Comparison of ENCODE assay signal across 28 mouse cellular contexts in the genomic region with DNA sequence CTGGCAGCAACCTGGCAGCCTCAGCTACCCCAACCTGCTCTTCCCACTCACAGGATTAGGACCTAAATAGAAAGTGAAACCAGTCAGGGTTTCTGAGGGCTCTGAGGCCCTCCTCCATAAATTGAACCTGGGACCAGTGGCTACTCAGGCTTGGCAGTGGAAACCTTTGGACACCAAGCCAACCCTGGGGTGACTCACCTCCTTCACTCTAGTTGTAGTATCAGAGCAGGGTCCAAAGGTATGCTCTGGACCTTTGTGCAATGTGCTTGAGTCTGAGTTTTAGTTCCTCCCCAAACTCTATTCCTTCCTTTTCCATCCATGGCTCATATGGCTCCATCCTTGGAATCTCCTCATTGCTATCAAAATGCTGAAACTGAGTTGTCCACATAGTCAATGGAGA. TPM values are rescaled to one million over a fixed set of nuclear protein-coding genes. Genes with fewer than 3 reads are reported as not detected.
DNase-seq lines count a peak whose midpoint lies in the region; ATAC-seq and TF ChIP-seq lines count a peak whose summit lies in the region.
"Had no signal": no experiment of that assay in that cellular context is flagged by ENCODE, and none has a peak within 500 bp of the region (broad histone marks: within the 10 kb centered on the region; RNA-seq: fewer than 3 reads in every experiment).

No protein-coding gene starts in this region.

- no peak overlapping the region for H3K4me2 ChIP-seq in intestine, embryonic 15.5 days (replicated peaks)
- no peak overlapping the region for H3K4me2 ChIP-seq in intestine, postnatal 0 days (replicated peaks; ENCODE audit: low read depth)
- H3K4me2 ChIP-seq: embryonic facial prominence, embryonic 12.5 days; forebrain, embryonic 13.5 days had no signal

- TF ChIP-seq CTCF in intestine, postnatal 0 days (IDR thresholded peaks at IDR 0.05; ENCODE audit: low read depth), result no peak

- no peaks in the 10 kb centered on the region for H3K27me3 ChIP-seq in megakaryocyte, embryonic 14.5 days (replicated peaks)
- H3K27me3 ChIP-seq in intestine, embryonic 15.5 days (replicated peaks), result no peaks in the 10 kb centered on the region
- no peaks in the 10 kb centered on the region for H3K27me3 ChIP-seq in intestine, postnatal 0 days (replicated peaks; ENCODE audit: control insufficient read depth, insufficient read depth, low read length)
- H3K27me3 ChIP-seq: CH12.LX; embryonic facial prominence, embryonic 12.5 days; forebrain, embryonic 13.5 days; Patski had no signal

- H3K4me1 ChIP-seq in megakaryocyte, embryonic 14.5 days, result no peaks in the 10 kb centered on the region
- H3K4me1 ChIP-seq in intestine, embryonic 15.5 days (replicated peaks), result no peaks in the 10 kb centered on the region
- no peaks in the 10 kb centered on the region for H3K4me1 ChIP-seq in intestine, postnatal 0 days (replicated peaks; ENCODE audit: control insufficient read depth, insufficient read depth, low read length)
- H3K4me1 ChIP-seq: embryonic facial prominence, embryonic 10.5 days; embryonic facial prominence, embryonic 12.5 days; forebrain, embryonic 13.5 days had no signal

- peak; percentile 19 for DNase-seq in kidney, adult 9 months
- no peak for DNase-seq in kidney, postnatal 4 days
- DNase-seq in heart, adult 9 months (ENCODE audit: low spot score in 2 of 2), result no peak
- DNase-seq: adrenal gland, adult 8-10 months; adrenal gland, postnatal 14 days; adrenal gland, postnatal 36 days; B cell, adult 2 months; cerebellum, adult 11-12 months; cerebellum, adult 2 months; cerebellum, adult 9-10 months; cerebellum, postnatal 10 days; cerebellum, postnatal 25 days had no signal

- no peak overlapping the region for H3K9ac ChIP-seq in intestine, embryonic 15.5 days
- no peak overlapping the region for H3K9ac ChIP-seq in intestine, postnatal 0 days (ENCODE audit: low read depth, low read length)
- H3K9ac ChIP-seq: embryonic facial prominence, embryonic 12.5 days; forebrain, embryonic 13.5 days had no signal

- peak overlapping the region; percentile 47 for H3K4me3 ChIP-seq in megakaryocyte, embryonic 14.5 days (replicated peaks)
- no peak overlapping the region for H3K4me3 ChIP-seq in intestine, embryonic 15.5 days (replicated peaks)
- no peak overlapping the region for H3K4me3 ChIP-seq in intestine, postnatal 0 days (ENCODE audit: low read depth, low read length)
- H3K4me3 ChIP-seq: embryonic facial prominence, embryonic 10.5 days; embryonic facial prominence, embryonic 12.5 days; forebrain, embryonic 13.5 days had no signal

- peaks cover 16% of the 10 kb centered on the region for H3K9me3 ChIP-seq in megakaryocyte, embryonic 14.5 days
- no peaks in the 10 kb centered on the region for H3K9me3 ChIP-seq in intestine, embryonic 15.5 days
- no peaks in the 10 kb centered on the region for H3K9me3 ChIP-seq in intestine, postnatal 0 days (ENCODE audit: control insufficient read depth)
- H3K9me3 ChIP-seq: embryonic facial prominence, embryonic 12.5 days had no signal

- H3K36me3 ChIP-seq in megakaryocyte, embryonic 14.5 days (replicated peaks; ENCODE audit: low read length), result no peaks in the 10 kb centered on the region
- H3K36me3 ChIP-seq in intestine, embryonic 15.5 days, result no peaks in the 10 kb centered on the region
- no peaks in the 10 kb centered on the region for H3K36me3 ChIP-seq in intestine, postnatal 0 days (ENCODE audit: control insufficient read depth, insufficient read depth)
- H3K36me3 ChIP-seq: embryonic facial prominence, embryonic 10.5 days; embryonic facial prominence, embryonic 12.5 days; G1E had no signal

- no peak for ATAC-seq in megakaryocyte, adult 5-6 weeks (ENCODE audit: poor library complexity, severe bottlenecking)
- peak; percentile 91 for ATAC-seq in intestine, embryonic 15.5 days
- ATAC-seq in intestine, postnatal 0 days, result peak; percentile 98
- ATAC-seq: activated CD4-positive, CD25-positive, alpha-beta regulatory T cell, adult 4 months; CD4-positive, CD25-positive, alpha-beta regulatory T cell, adult 4 months; forebrain, embryonic 13.5 days; Patski had no signal

- H3K27ac ChIP-seq in intestine, embryonic 15.5 days, result no peak overlapping the region
- no peak overlapping the region for H3K27ac ChIP-seq in intestine, postnatal 0 days (ENCODE audit: low read depth, low read length)
- H3K27ac ChIP-seq: embryonic facial prominence, embryonic 10.5 days; embryonic facial prominence, embryonic 12.5 days; forebrain, embryonic 13.5 days had no signal

RNA-seq across cellular contexts. Expression of a gene that starts 14.4 kb away (rescaled TPM):
- not detected in 2 replicates for polyA plus RNA-seq in megakaryocyte, embryonic 14.5 days (2012; ENCODE audit: insufficient read depth, low replicate concordance)
- total RNA-seq in megakaryocyte, adult 5-6 weeks (2015), result not detected in 2 replicates
- not detected in 2 replicates for total RNA-seq in megakaryocyte, adult 5-6 weeks (2017)
- polyA plus RNA-seq in intestine, embryonic 15.5 days (2015; fragmentation: Nextera tagmentation; extraction: Ambion mirVana), result not detected in 2 replicates
- polyA plus RNA-seq in intestine, postnatal 0 days (2015; fragmentation: Nextera tagmentation; extraction: Ambion mirVana), result not detected in 2 replicates
- total RNA-seq: adrenal gland, adult 18-20 months; adrenal gland, adult 8-10 months; adrenal gland, postnatal 14 days; adrenal gland, postnatal 36 days; CH12.LX had no signal
- polyA plus RNA-seq: cerebellum, adult 2 months; cortical plate, adult 2 months; embryonic facial prominence, embryonic 10.5 days; embryonic facial prominence, embryonic 12.5 days; embryonic facial prominence, embryonic 14.5 days; forebrain, embryonic 11.5 days; forebrain, embryonic 13.5 days; G1E had no signal

RNA-seq across cellular contexts. Expression of a gene that starts 23.2 kb away (rescaled TPM):
- not detected in 2 replicates for polyA plus RNA-seq in megakaryocyte, embryonic 14.5 days (2012; ENCODE audit: insufficient read depth, low replicate concordance)
- not detected in 2 replicates for total RNA-seq in megakaryocyte, adult 5-6 weeks (2015)
- total RNA-seq in megakaryocyte, adult 5-6 weeks (2017), result not detected in 2 replicates
- polyA plus RNA-seq in intestine, embryonic 15.5 days (2015; fragmentation: Nextera tagmentation; extraction: Ambion mirVana), result not detected in 2 replicates
- polyA plus RNA-seq in intestine, postnatal 0 days (2015; fragmentation: Nextera tagmentation; extraction: Ambion mirVana), result not detected in 2 replicates
- total RNA-seq: adrenal gland, adult 18-20 months; adrenal gland, adult 8-10 months; adrenal gland, postnatal 14 days; adrenal gland, postnatal 36 days; CH12.LX; G1E had no signal
- polyA plus RNA-seq: activated CD4-positive, CD25-positive, alpha-beta regulatory T cell, adult 4 months; CD4-positive, CD25-positive, alpha-beta regulatory T cell, adult 4 months; cerebellum, adult 2 months; cortical plate, adult 2 months; embryonic facial prominence, embryonic 10.5 days; embryonic facial prominence, embryonic 12.5 days; embryonic facial prominence, embryonic 14.5 days; forebrain, embryonic 11.5 days; forebrain, embryonic 13.5 days; G1E; Patski had no signal

RNA-seq across cellular contexts. Expression of a gene that starts 31.9 kb away (rescaled TPM):
- polyA plus RNA-seq in megakaryocyte, embryonic 14.5 days (2012; ENCODE audit: insufficient read depth, low replicate concordance), result not detected in 2 replicates
- not detected in 2 replicates for total RNA-seq in megakaryocyte, adult 5-6 weeks (2015)
- not detected in 2 replicates for total RNA-seq in megakaryocyte, adult 5-6 weeks (2017)
- not detected in 2 replicates for polyA plus RNA-seq in intestine, embryonic 15.5 days (2015; fragmentation: Nextera tagmentation; extraction: Ambion mirVana)
- not detected in 2 replicates for polyA plus RNA-seq in intestine, postnatal 0 days (2015; fragmentation: Nextera tagmentation; extraction: Ambion mirVana)
- total RNA-seq: adrenal gland, adult 18-20 months; adrenal gland, adult 8-10 months; adrenal gland, postnatal 14 days; adrenal gland, postnatal 36 days; CH12.LX had no signal
- polyA plus RNA-seq: activated CD4-positive, CD25-positive, alpha-beta regulatory T cell, adult 4 months; CD4-positive, CD25-positive, alpha-beta regulatory T cell, adult 4 months; cerebellum, adult 2 months; cortical plate, adult 2 months; embryonic facial prominence, embryonic 10.5 days; embryonic facial prominence, embryonic 12.5 days; embryonic facial prominence, embryonic 14.5 days; forebrain, embryonic 11.5 days; forebrain, embryonic 13.5 days; G1E; Patski had no signal

RNA-seq across cellular contexts. Expression of a gene that starts 34.5 kb away (rescaled TPM):
- not detected in 2 replicates for polyA plus RNA-seq in megakaryocyte, embryonic 14.5 days (2012; ENCODE audit: insufficient read depth, low replicate concordance)
- not detected in 2 replicates for total RNA-seq in megakaryocyte, adult 5-6 weeks (2015)
- not detected in 2 replicates for total RNA-seq in megakaryocyte, adult 5-6 weeks (2017)
- polyA plus RNA-seq in intestine, embryonic 15.5 days (2015; fragmentation: Nextera tagmentation; extraction: Ambion mirVana), result not detected in 2 replicates
- not detected in 2 replicates for polyA plus RNA-seq in intestine, postnatal 0 days (2015; fragmentation: Nextera tagmentation; extraction: Ambion mirVana)
- total RNA-seq: adrenal gland, adult 18-20 months; adrenal gland, adult 8-10 months; adrenal gland, postnatal 14 days; adrenal gland, postnatal 36 days; CH12.LX had no signal
- polyA plus RNA-seq: activated CD4-positive, CD25-positive, alpha-beta regulatory T cell, adult 4 months; CD4-positive, CD25-positive, alpha-beta regulatory T cell, adult 4 months; cerebellum, adult 2 months; cortical plate, adult 2 months; embryonic facial prominence, embryonic 10.5 days; embryonic facial prominence, embryonic 12.5 days; embryonic facial prominence, embryonic 14.5 days; forebrain, embryonic 11.5 days; forebrain, embryonic 13.5 days; G1E; Patski had no signal

RNA-seq across cellular contexts. Expression of a gene that starts 45.3 kb away (rescaled TPM):
- not detected in 2 replicates for polyA plus RNA-seq in megakaryocyte, embryonic 14.5 days (2012; ENCODE audit: insufficient read depth, low replicate concordance)
- total RNA-seq in megakaryocyte, adult 5-6 weeks (2015), result not detected in 2 replicates
- not detected in 2 replicates for total RNA-seq in megakaryocyte, adult 5-6 weeks (2017)
- polyA plus RNA-seq in intestine, embryonic 15.5 days (2015; fragmentation: Nextera tagmentation; extraction: Ambion mirVana), result not detected in 2 replicates
- not detected in 2 replicates for polyA plus RNA-seq in intestine, postnatal 0 days (2015; fragmentation: Nextera tagmentation; extraction: Ambion mirVana)
- total RNA-seq: adrenal gland, adult 18-20 months; adrenal gland, adult 8-10 months; adrenal gland, postnatal 14 days; adrenal gland, postnatal 36 days; CH12.LX had no signal
- polyA plus RNA-seq: activated CD4-positive, CD25-positive, alpha-beta regulatory T cell, adult 4 months; CD4-positive, CD25-positive, alpha-beta regulatory T cell, adult 4 months; cerebellum, adult 2 months; cortical plate, adult 2 months; embryonic facial prominence, embryonic 10.5 days; embryonic facial prominence, embryonic 12.5 days; embryonic facial prominence, embryonic 14.5 days; forebrain, embryonic 11.5 days; forebrain, embryonic 13.5 days; G1E; Patski had no signal
